Mouse (Mus musculus) heart, adult 2 months (tissue): ENCODE measurements at regions not wholly inside any gene's neighbourhood (a gene's known extent, or its start where the extent isn't known, plus 50 kb on each side); places are given as distances from the start of the nearest gene placed in this dataset.

ENCODE experiments used
- DNase-seq, 2 experiments: peaks; one replicate each; pipeline ENCODE4 v3.0.0; 2021
- H3K27ac ChIP-seq: fragments of 200-600 bp; 2 replicates; pipeline ENCODE4 v1.8.1; 2022
- H3K27me3 ChIP-seq: fragments of 200-500 bp; 2 replicates; pipeline ENCODE4 v1.6.1; 2012; ENCODE audit warnings: mild to moderate bottlenecking, low read length, inconsistent platforms, mixed read lengths; ENCODE audit not compliant: control insufficient read depth, insufficient read depth
- H3K36me3 ChIP-seq: fragments of 200-500 bp; 2 replicates; pipeline ENCODE4 v1.6.1; 2012; ENCODE audit warnings: low read length, inconsistent platforms; ENCODE audit not compliant: control insufficient read depth, insufficient read depth
- H3K4me1 ChIP-seq: fragments of 200-500 bp; 2 replicates; pipeline ENCODE4 v1.6.1; 2011; ENCODE audit warnings: low read length; ENCODE audit not compliant: control insufficient read depth, insufficient read depth
- H3K4me3 ChIP-seq: fragments of 200-600 bp; 2 replicates; pipeline ENCODE4 v1.8.1; 2022
- H3K79me2 ChIP-seq: fragments of 200-500 bp; replicated peaks from 2 replicates; pipeline ENCODE4 v1.6.1; 2012; ENCODE audit warnings: mild to moderate bottlenecking, inconsistent platforms, low read length, moderate library complexity, mixed read lengths; ENCODE audit not compliant: control insufficient read depth, insufficient read depth
- H3K9ac ChIP-seq: fragments of 200-500 bp; 2 replicates; pipeline ENCODE4 v1.6.1; 2012; ENCODE audit warnings: low read depth, mild to moderate bottlenecking, control low read depth, inconsistent platforms, low read length, mixed read lengths
- CTCF ChIP-seq: fragments of 200-600 bp; IDR thresholded peaks from 2 replicates; pipeline ENCODE4 v1.8.1; 2022; ENCODE audit warnings: antibody characterized with exemption, mild to moderate bottlenecking, moderate library complexity
- EP300 ChIP-seq: fragments of 200-500 bp; IDR thresholded peaks from 2 replicates; pipeline ENCODE4 v1.6.1; 2011; ENCODE audit warnings: low read depth, low read length, control low read depth; ENCODE audit not compliant: insufficient read depth
- POLR2A ChIP-seq: fragments of 200-500 bp; IDR thresholded peaks from 2 replicates; pipeline ENCODE4 v1.6.1; 2011; ENCODE audit warnings: mild to moderate bottlenecking, low read depth, low read length, control low read depth; ENCODE audit not compliant: insufficient read depth
- WGBS: fragments of 180-500 bp; shearing (Covaris S2); methylation state at CpG from one replicate; pipeline ENCODE4 v1.1.7; 2018; 5-methylcytosine and 5-hydroxymethylcytosine counted together
- intact Hi-C: fragments of 180-260 bp; cut with DNase I; formaldehyde crosslinking; loops from one replicate; pipeline ENCODE4 v1.15.1; 2025

DNA sequence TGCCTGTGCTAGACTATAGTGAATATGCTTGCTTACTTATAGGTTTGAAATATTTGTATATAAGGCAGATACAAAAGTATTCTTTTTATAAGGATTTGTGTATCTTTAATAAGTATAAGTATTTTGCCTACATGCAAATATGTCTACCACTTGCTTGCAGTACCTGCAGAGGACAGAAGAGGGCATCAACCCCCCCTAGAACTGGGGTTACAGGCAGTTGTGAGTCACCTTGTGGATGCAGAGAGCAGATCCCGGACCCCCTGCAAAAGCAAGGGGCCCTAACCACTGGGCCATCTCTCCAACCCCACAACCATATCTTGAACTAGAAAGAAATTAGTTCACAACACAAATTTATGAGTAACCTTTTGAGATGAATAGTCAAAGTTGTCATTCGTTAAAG lies 91.3 kb upstream of the Phactr1 start:
- no peaks in the 10 kb centered on the region for H3K27me3 ChIP-seq
- H3K79me2 ChIP-seq = no peaks in the 10 kb centered on the region
- TF ChIP-seq CTCF (peak; percentile 19; the same call in 1 of the 2 replicates), POLR2A (no peak), EP300 (no peak)
- no peak overlapping the region for H3K4me3 ChIP-seq
- DNase-seq = no peak
- 70% methylated on average over 2 of the region's 2 CpGs for WGBS
- intact Hi-C loops = loop anchor here (1.0 to 10.0 kb wide), 6 partner anchors 289 to 947 kb away; partner anchors contain the start of gene Hivep1
- no peak overlapping the region for H3K27ac ChIP-seq
- H3K9ac ChIP-seq = no peak overlapping the region
- peaks cover 5% of the 10 kb centered on the region for H3K4me1 ChIP-seq
- H3K36me3 ChIP-seq = no peaks in the 10 kb centered on the region

DNA sequence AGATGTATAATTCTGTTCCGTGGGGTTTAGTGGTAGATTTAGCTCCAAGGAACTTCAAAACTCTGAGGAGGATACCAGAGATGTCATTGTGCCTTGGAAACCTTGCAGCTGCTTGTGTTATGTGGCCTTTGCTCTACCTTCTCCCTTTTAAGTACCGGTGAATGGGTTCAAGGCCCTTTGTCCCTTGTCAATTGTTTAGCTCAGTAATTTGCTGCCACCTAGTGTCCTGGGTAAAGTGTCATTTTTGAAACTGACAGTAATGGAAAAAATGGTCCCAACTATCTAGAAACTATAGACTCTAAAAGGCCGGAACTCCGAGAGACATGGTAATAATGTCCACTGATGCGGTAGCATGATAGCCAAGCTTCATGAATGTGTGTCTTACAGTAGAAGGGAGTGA lies 90.8 kb upstream of the Phactr1 start:
- H3K4me3 ChIP-seq = no peak overlapping the region
- H3K27ac ChIP-seq = no peak overlapping the region
- no peaks in the 10 kb centered on the region for H3K27me3 ChIP-seq
- H3K36me3 ChIP-seq = no peaks in the 10 kb centered on the region
- intact Hi-C loops = loop anchor here (1.0 to 10.0 kb wide), 6 partner anchors 289 to 947 kb away; partner anchors contain the start of gene Hivep1
- no peaks in the 10 kb centered on the region for H3K79me2 ChIP-seq
- no peak for DNase-seq
- no peak for TF ChIP-seq POLR2A
- TF ChIP-seq CTCF = peak; percentile 71
- no peak for TF ChIP-seq EP300
- no peak overlapping the region for H3K9ac ChIP-seq
- H3K4me1 ChIP-seq = peaks cover 5% of the 10 kb centered on the region
- 61% methylated on average over 5 of the region's 5 CpGs for WGBS

DNA sequence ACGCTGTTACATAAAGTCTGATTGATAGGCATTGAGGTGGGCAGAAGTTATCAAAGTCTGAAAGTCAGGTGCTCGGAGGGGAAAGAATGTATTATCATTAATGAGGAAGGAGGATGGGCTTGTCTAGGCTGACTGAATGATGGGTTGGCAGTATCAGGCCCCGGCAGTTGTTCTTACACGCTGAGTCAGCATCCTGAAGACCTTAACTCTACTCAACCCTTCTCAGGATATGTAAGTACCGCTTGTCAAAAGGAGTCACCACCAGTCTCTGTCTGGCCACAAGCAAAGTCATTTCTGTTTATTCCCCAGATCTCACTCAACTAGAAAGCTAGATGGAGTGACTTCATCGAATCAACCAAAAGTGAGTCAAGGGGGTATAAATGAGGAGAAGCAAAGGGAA lies 90.0 kb upstream of the Phactr1 start:
- H3K79me2 ChIP-seq = no peaks in the 10 kb centered on the region
- no peak overlapping the region for H3K4me3 ChIP-seq
- H3K4me1 ChIP-seq = peaks cover 5% of the 10 kb centered on the region
- WGBS = 83% methylated on average over 6 of the region's 6 CpGs
- no peaks in the 10 kb centered on the region for H3K36me3 ChIP-seq
- H3K27ac ChIP-seq = no peak overlapping the region
- no peak for DNase-seq
- H3K9ac ChIP-seq = no peak overlapping the region
- no peaks in the 10 kb centered on the region for H3K27me3 ChIP-seq
- TF ChIP-seq CTCF (no peak), POLR2A (no peak), EP300 (no peak)
- intact Hi-C loops = no loop called here

DNA sequence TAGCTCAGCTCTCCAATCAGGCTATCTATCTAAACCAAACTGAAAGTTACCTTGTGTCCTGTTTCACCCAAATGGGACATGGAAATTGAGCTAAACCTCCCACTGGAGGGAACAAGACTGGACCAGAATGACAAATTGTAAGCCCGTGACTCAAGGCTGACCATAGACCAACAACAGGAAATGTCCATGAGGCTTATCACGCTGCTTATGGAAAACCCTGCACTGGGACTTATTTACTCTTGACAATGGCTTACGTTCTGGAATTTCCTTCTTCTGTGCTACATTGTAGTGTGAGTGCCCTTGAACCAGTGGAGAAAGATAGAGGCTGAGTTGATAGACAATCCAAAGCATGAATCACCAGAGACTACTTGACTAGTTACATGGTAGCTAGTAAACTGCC lies 87.5 kb upstream of the Phactr1 start:
- H3K79me2 ChIP-seq = no peaks in the 10 kb centered on the region
- H3K4me3 ChIP-seq = no peak overlapping the region
- TF ChIP-seq CTCF = no peak
- no peak for TF ChIP-seq EP300
- TF ChIP-seq POLR2A = no peak
- WGBS = 35% methylated on average over 3 of the region's 3 CpGs
- H3K36me3 ChIP-seq = no peaks in the 10 kb centered on the region
- H3K9ac ChIP-seq = no peak overlapping the region
- intact Hi-C loops = no loop called here
- no peaks in the 10 kb centered on the region for H3K27me3 ChIP-seq
- H3K27ac ChIP-seq = no peak overlapping the region
- H3K4me1 ChIP-seq = no peaks in the 10 kb centered on the region
- no peak for DNase-seq

DNA sequence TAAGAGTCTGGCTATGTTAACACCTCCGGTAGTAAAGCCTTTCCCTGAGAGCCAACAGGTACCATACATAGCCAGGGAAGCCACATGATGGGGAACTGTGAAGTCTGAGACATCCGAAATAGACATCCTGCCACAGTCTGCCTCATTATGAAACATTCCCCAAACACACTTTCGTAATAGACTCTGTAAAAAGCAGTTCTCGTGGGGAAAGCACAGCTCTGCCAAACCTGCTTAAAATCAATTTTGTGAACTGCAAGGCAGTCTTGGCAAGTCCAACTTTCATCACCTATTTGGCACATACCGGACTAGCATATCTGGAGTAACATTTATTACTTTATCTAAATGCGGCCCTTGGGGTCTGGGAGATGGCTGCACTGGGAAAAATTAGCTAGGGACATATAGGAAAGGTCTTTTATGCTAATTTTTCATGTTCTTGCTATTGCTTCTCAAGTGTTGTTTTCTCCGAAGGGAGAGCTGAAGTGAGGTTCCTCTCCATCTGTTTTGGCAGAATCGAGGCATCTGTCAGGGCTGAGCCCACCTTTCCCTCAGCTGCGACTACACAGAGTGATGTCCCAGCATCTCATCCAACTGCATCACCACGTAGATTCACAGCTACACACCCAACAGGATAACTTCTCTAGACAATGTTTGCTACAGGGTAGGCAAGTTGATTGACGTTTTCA lies 86.8 kb upstream of the Phactr1 start:
- no peak overlapping the region for H3K27ac ChIP-seq
- H3K36me3 ChIP-seq = no peaks in the 10 kb centered on the region
- no peak overlapping the region for H3K4me3 ChIP-seq
- no peak for TF ChIP-seq CTCF
- TF ChIP-seq POLR2A = no peak
- TF ChIP-seq EP300 = no peak
- H3K9ac ChIP-seq = no peak overlapping the region
- H3K79me2 ChIP-seq = no peaks in the 10 kb centered on the region
- no peaks in the 10 kb centered on the region for H3K4me1 ChIP-seq
- intact Hi-C loops = no loop called here
- WGBS = 79% methylated on average over 11 of the region's 11 CpGs
- H3K27me3 ChIP-seq = no peaks in the 10 kb centered on the region
- DNase-seq = no peak

DNA sequence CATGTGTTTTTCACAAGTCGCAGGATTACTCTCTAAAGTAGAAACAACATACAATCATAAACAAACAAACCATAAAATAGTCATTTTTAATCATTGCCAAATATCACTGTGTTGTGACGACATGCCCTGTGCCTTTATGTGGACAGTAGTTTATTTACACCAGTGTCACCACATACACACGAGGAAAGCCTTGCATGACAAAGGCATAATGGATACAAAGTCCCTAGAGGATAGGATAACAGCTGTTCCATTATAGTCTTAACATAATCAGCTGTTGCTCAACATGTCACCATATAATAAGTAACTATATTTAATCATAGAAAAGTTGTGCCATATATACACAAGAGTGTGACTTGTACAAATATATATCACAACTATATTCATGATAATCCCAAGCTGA lies 85.2 kb upstream of the Phactr1 start:
- Histone ChIP-seq H3K4me3 (no peak overlapping the region), H3K4me1 (no peaks in the 10 kb centered on the region), H3K79me2 (no peaks in the 10 kb centered on the region), H3K9ac (no peak overlapping the region), H3K27ac (no peak overlapping the region), H3K27me3 (no peaks in the 10 kb centered on the region), H3K36me3 (no peaks in the 10 kb centered on the region)
- DNase-seq = no peak
- intact Hi-C loops = no loop called here
- WGBS = 62% methylated on average over 3 of the region's 3 CpGs
- TF ChIP-seq POLR2A (no peak), CTCF (no peak), EP300 (no peak)
